Mouse (Mus musculus): ENCODE data around the gene Wnt2b.

- TF ChIP-seq CTCF (IDR thresholded peaks at IDR 0.05; ENCODE audit: extremely low read depth, insufficient read length, insufficient replicate concordance, low read depth, low read length) (no peak), POLR2A (IDR thresholded peaks at IDR 0.05; ENCODE audit: low read depth, low read length) (no peak)
Observed at GRCm38 (mm10) chr3:104956131-104956581, 5.6 kb downstream of the Wnt2b start.
